In genomic region chr1:121226466-121227232, GRCm38 (mm10) we compare ENCODE assay signal across 9 mouse cellular contexts.
DNase-seq lines count a peak whose midpoint lies in the region; ATAC-seq lines count a peak whose summit lies in the region.
"Had no signal": no experiment of that assay in that cellular context is flagged by ENCODE, and none has a peak within 500 bp of the region (broad histone marks: within the 10 kb centered on the region; RNA-seq: fewer than 3 reads in every experiment).

No protein-coding gene starts in this region.

- H3K4me2 ChIP-seq in kidney, embryonic 15.5 days = no peak overlapping the region
- H3K4me2 ChIP-seq in intestine, embryonic 16.5 days (ENCODE audit: low read depth, low read length) = no peak overlapping the region
- H3K4me2 ChIP-seq in neural tube, embryonic 14.5 days (ENCODE audit: low read depth, low read length) = 0 out of 2 replicates have a peak overlapping the region, but pooled peaks have one; percentile 3
- H3K4me2 ChIP-seq in forebrain, embryonic 13.5 days = no peak overlapping the region
- H3K4me2 ChIP-seq: forebrain, embryonic 15.5 days had no signal

- H3K27me3 ChIP-seq in kidney, embryonic 15.5 days = no peaks in the 10 kb centered on the region
- no peaks in the 10 kb centered on the region for H3K27me3 ChIP-seq in hindbrain, embryonic 10.5 days (ENCODE audit: insufficient read depth, poor library complexity, severe bottlenecking)
- H3K27me3 ChIP-seq in intestine, embryonic 16.5 days (replicated peaks; ENCODE audit: control insufficient read depth, insufficient read depth, low read length) = no peaks in the 10 kb centered on the region
- no peaks in the 10 kb centered on the region for H3K27me3 ChIP-seq in neural tube, embryonic 14.5 days (ENCODE audit: control insufficient read depth, insufficient read depth, low read length)
- no peaks in the 10 kb centered on the region for H3K27me3 ChIP-seq in forebrain, embryonic 13.5 days
- H3K27me3 ChIP-seq: forebrain, embryonic 15.5 days had no signal

- 0 out of 2 replicates have a peak, but pooled peaks cover 3% of the 10 kb centered on the region for H3K4me1 ChIP-seq in kidney, embryonic 15.5 days
- no peaks in the 10 kb centered on the region for H3K4me1 ChIP-seq in hindbrain, embryonic 10.5 days (replicated peaks)
- H3K4me1 ChIP-seq in intestine, embryonic 16.5 days (ENCODE audit: control insufficient read depth, insufficient read depth, low read length) = no peaks in the 10 kb centered on the region
- H3K4me1 ChIP-seq in neural tube, embryonic 14.5 days (ENCODE audit: control insufficient read depth, insufficient read depth, low read length) = peaks cover 5% of the 10 kb centered on the region; the same call in 1 of the 2 replicates
- no peaks in the 10 kb centered on the region for H3K4me1 ChIP-seq in forebrain, embryonic 13.5 days
- H3K4me1 ChIP-seq: forebrain, embryonic 15.5 days had no signal

- ATAC-seq in kidney, embryonic 15.5 days (replicated peaks; ENCODE audit: low FRiP score) = 0 out of 2 replicates have a peak, but pooled peaks have one; percentile 40
- ATAC-seq in intestine, embryonic 16.5 days = 0 out of 2 replicates have a peak, but pooled peaks have one; percentile 38
- ATAC-seq in neural tube, embryonic 14.5 days (ENCODE audit: low read depth) = peak; percentile 76
- ATAC-seq in forebrain, embryonic 13.5 days = no peak
- ATAC-seq: forebrain, embryonic 15.5 days had no signal

- no peak overlapping the region for H3K9ac ChIP-seq in kidney, embryonic 15.5 days
- no peak overlapping the region for H3K9ac ChIP-seq in intestine, embryonic 16.5 days (ENCODE audit: low read depth, low read length)
- no peak overlapping the region for H3K9ac ChIP-seq in neural tube, embryonic 14.5 days (replicated peaks; ENCODE audit: low read depth, low read length)
- no peak overlapping the region for H3K9ac ChIP-seq in forebrain, embryonic 13.5 days
- H3K9ac ChIP-seq: forebrain, embryonic 15.5 days had no signal

- no peaks in the 10 kb centered on the region for H3K36me3 ChIP-seq in kidney, embryonic 15.5 days
- H3K36me3 ChIP-seq in hindbrain, embryonic 10.5 days = no peaks in the 10 kb centered on the region
- H3K36me3 ChIP-seq in intestine, embryonic 16.5 days (ENCODE audit: control insufficient read depth, insufficient read depth, low read length) = no peaks in the 10 kb centered on the region
- H3K36me3 ChIP-seq in neural tube, embryonic 14.5 days (ENCODE audit: control insufficient read depth, insufficient read depth, low read length) = no peaks in the 10 kb centered on the region
- H3K36me3 ChIP-seq in forebrain, embryonic 13.5 days (ENCODE audit: poor library complexity, severe bottlenecking) = no peaks in the 10 kb centered on the region
- H3K36me3 ChIP-seq: forebrain, embryonic 15.5 days had no signal

- DNase-seq in kidney, postnatal 25 days = no peak
- peak; percentile 6 for DNase-seq in hindbrain, embryonic 10.5 days (ENCODE audit: low spot score)
- no peak for DNase-seq in cerebellum, postnatal 14 days
- DNase-seq: kidney, adult 9 months had no signal

- H3K9me3 ChIP-seq in kidney, embryonic 15.5 days (replicated peaks) = no peaks in the 10 kb centered on the region
- no peaks in the 10 kb centered on the region for H3K9me3 ChIP-seq in hindbrain, embryonic 10.5 days
- no peaks in the 10 kb centered on the region for H3K9me3 ChIP-seq in intestine, embryonic 16.5 days (ENCODE audit: control insufficient read depth, low read length)
- H3K9me3 ChIP-seq in neural tube, embryonic 14.5 days (ENCODE audit: control insufficient read depth, low read length) = no peaks in the 10 kb centered on the region
- no peaks in the 10 kb centered on the region for H3K9me3 ChIP-seq in forebrain, embryonic 13.5 days (replicated peaks)
- H3K9me3 ChIP-seq: forebrain, embryonic 15.5 days had no signal

- 36% methylated on average over 15 of the region's 15 CpGs for WGBS in kidney, embryonic 15.5 days
- 78% methylated on average over 15 of the region's 15 CpGs for WGBS in hindbrain, embryonic 10.5 days
- 21% methylated on average over 15 of the region's 15 CpGs for WGBS in intestine, embryonic 16.5 days
- WGBS in neural tube, embryonic 14.5 days = 26% methylated on average over 15 of the region's 15 CpGs
- WGBS in forebrain, embryonic 13.5 days = 80% methylated on average over 15 of the region's 15 CpGs

- H3K4me3 ChIP-seq in kidney, embryonic 15.5 days (replicated peaks) = no peak overlapping the region
- H3K4me3 ChIP-seq in hindbrain, embryonic 10.5 days = no peak overlapping the region
- H3K4me3 ChIP-seq in intestine, embryonic 16.5 days (ENCODE audit: low read length) = no peak overlapping the region
- no peak overlapping the region for H3K4me3 ChIP-seq in neural tube, embryonic 14.5 days (ENCODE audit: low read depth, low read length)
- H3K4me3 ChIP-seq in forebrain, embryonic 13.5 days = no peak overlapping the region
- H3K4me3 ChIP-seq: forebrain, embryonic 15.5 days had no signal

- no peak overlapping the region for H3K27ac ChIP-seq in kidney, embryonic 15.5 days
- H3K27ac ChIP-seq in hindbrain, embryonic 10.5 days = no peak overlapping the region
- H3K27ac ChIP-seq in intestine, embryonic 16.5 days (ENCODE audit: low read length) = no peak overlapping the region
- H3K27ac ChIP-seq in neural tube, embryonic 14.5 days (ENCODE audit: low read depth, low read length) = peak overlapping the region; percentile 22
- H3K27ac ChIP-seq in forebrain, embryonic 13.5 days = no peak overlapping the region
- H3K27ac ChIP-seq: forebrain, embryonic 15.5 days had no signal
